Mouse (Mus musculus) heart, postnatal 0 days (tissue): ENCODE measurements around the gene Tanc1.

Experiments used
- CTCF ChIP-seq: IDR thresholded peaks from 2 replicates; pipeline ENCODE4 v1.5.1; 2016; ENCODE audit warnings: antibody characterized with exemption, control low read depth, low read depth
- EP300 ChIP-seq: IDR thresholded peaks from 2 replicates; pipeline ENCODE4 v1.6.1; 2016; ENCODE audit warnings: antibody characterized with exemption, low read depth

GRCm38 (mm10) chr2:59583961-59584360, 27.9 kb upstream of the Tanc1 start:
- TF ChIP-seq CTCF (no peak), EP300 (no peak)
